Comparison of ENCODE assay signal across 8 mouse cellular contexts in the genomic region with DNA sequence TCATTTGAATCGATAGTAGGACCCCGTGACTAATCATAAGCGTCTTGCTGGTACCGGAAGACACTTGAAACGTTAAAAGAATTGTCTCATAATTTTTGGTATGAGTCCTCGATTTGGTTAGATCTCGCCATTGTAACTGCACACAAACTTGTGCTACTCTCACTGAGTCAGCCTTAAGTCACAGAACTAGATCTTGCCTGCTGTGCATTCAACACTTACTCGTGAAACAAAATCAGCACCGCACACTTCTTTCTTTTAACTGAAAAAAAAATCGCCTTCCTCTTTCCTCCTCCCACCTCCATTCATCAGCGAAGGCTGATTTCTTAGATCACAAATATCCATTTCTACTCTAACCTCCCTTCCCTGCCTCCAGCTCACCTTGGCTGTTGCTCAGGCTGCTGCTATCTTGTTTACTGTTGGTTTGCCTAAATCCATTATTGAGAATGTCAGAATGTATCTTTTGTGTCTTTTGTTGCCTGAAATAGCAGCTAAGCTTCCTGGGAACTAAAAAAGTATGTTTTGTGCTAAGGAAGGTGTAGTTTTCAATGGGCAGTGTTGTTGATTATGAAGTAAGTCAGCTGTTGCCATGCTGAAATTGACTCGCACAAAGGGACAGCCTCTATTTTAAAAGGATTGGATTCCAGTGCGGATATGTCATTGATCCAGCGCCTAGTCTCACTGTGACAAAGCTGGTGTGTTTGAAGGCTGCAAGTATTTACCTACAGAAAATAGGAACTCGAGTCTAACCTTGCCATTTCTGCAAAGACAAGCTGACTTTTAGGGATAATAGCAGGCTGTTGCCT. TPM values are rescaled to one million over a fixed set of nuclear protein-coding genes. Genes with fewer than 3 reads are reported as not detected.
DNase-seq lines count a peak whose midpoint lies in the region; ATAC-seq and TF ChIP-seq lines count a peak whose summit lies in the region.

No protein-coding gene starts in this region.

- H3K9ac ChIP-seq in lung, embryonic 14.5 days, result peak overlapping the region; percentile 83
- peak overlapping the region; percentile 91 for H3K9ac ChIP-seq in neural tube, embryonic 12.5 days

- 3% methylated on average over 15 of the region's 15 CpGs for WGBS in lung, embryonic 14.5 days
- 6% methylated on average over 15 of the region's 15 CpGs for WGBS in neural tube, embryonic 12.5 days

- no peak for TF ChIP-seq CTCF in lung, embryonic 14.5 days (IDR thresholded peaks at IDR 0.05; ENCODE audit: low read depth)

- ATAC-seq in lung, embryonic 14.5 days (ENCODE audit: insufficient read depth), result no peak
- ATAC-seq in inflammation-experienced regulatory T-cells, adult 6 months, result peak; percentile 7
- no peak for ATAC-seq in neural tube, embryonic 12.5 days (ENCODE audit: low FRiP score, low read depth)

- peak overlapping the region; percentile 81 for H3K4me2 ChIP-seq in lung, embryonic 14.5 days
- peak overlapping the region; percentile 79 for H3K4me2 ChIP-seq in neural tube, embryonic 12.5 days (replicated peaks)

- DNase-seq in lung, embryonic 14.5 days, result peak; percentile 58
- DNase-seq in lung, postnatal 25 days (ENCODE audit: low spot score), result no peak
- DNase-seq in embryo, embryonic 10.5 days (ENCODE audit: low spot score), result peak; percentile 60
- no peak for DNase-seq in adrenal gland, postnatal 4 days (ENCODE audit: low spot score in 2 of 2)
- no peak for DNase-seq in urinary bladder, postnatal 10 days (ENCODE audit: low spot score)
- no peak for DNase-seq in ovary, postnatal 36 days (ENCODE audit: low spot score)

- no peaks in the 10 kb centered on the region for H3K36me3 ChIP-seq in lung, embryonic 14.5 days (ENCODE audit: insufficient read depth)
- H3K36me3 ChIP-seq in neural tube, embryonic 12.5 days, result no peaks in the 10 kb centered on the region

- no peaks in the 10 kb centered on the region for H3K9me3 ChIP-seq in lung, embryonic 14.5 days (ENCODE audit: low read depth, low read length)
- no peaks in the 10 kb centered on the region for H3K9me3 ChIP-seq in neural tube, embryonic 12.5 days

- no peaks in the 10 kb centered on the region for H3K27me3 ChIP-seq in lung, embryonic 14.5 days (ENCODE audit: insufficient read depth, low read length)
- no peaks in the 10 kb centered on the region for H3K27me3 ChIP-seq in neural tube, embryonic 12.5 days (replicated peaks)

- H3K4me3 ChIP-seq in lung, embryonic 14.5 days (ENCODE audit: low read depth, low read length), result peak overlapping the region; percentile 78
- H3K4me3 ChIP-seq in neural tube, embryonic 12.5 days, result peak overlapping the region; percentile 70

- peak overlapping the region; percentile 48 for H3K27ac ChIP-seq in lung, embryonic 14.5 days (ENCODE audit: low read depth)
- H3K27ac ChIP-seq in neural tube, embryonic 12.5 days, result no peak overlapping the region

- H3K4me1 ChIP-seq in lung, embryonic 14.5 days (ENCODE audit: insufficient read depth), result no peaks in the 10 kb centered on the region; the same call in 1 of the 2 replicates
- H3K4me1 ChIP-seq in neural tube, embryonic 12.5 days, result peaks cover 17% of the 10 kb centered on the region

RNA-seq across cellular contexts. Expression of a gene that starts 1.4 kb away (rescaled TPM):
- 26.2 and 26.8 TPM in 2 replicates for polyA plus RNA-seq in lung, embryonic 14.5 days (2014; fragmentation: Nextera tagmentation; extraction: Ambion mirVana)
- 1 to 10 TPM; 1.8 to 3.8 (median 3.0) TPM for polyA plus RNA-seq in inflammation-experienced regulatory T-cells, adult 6 months (2017; shearing (Covaris generic))
- polyA plus RNA-seq in neural tube, embryonic 12.5 days (2016; fragmentation: Nextera tagmentation; extraction: Ambion mirVana), result 66.7 and 76.8 TPM in 2 replicates
- 10 to 100 TPM; 14.6 to 17.4 TPM for total RNA-seq in adrenal gland, postnatal 4 days (2021)

Comparison
In these comparisons a context has a peak if more than half of its experiments do, and no peak if none do; other contexts are left out.
1. DNase-seq: peak in lung, embryonic 14.5 days (single experiment) and embryo, embryonic 10.5 days (single experiment); none in lung, postnatal 25 days (single experiment), adrenal gland, postnatal 4 days (0 of 2), urinary bladder, postnatal 10 days (single experiment) and ovary, postnatal 36 days (single experiment).